Mouse (Mus musculus) testis, adult 2 months (tissue): ENCODE measurements around the gene Gm10160.

ENCODE experiments used
- CTCF ChIP-seq: fragments of 200-500 bp; IDR thresholded peaks from 2 replicates; pipeline ENCODE4 v1.5.1; 2012; ENCODE audit warnings: low read depth, mild to moderate bottlenecking, inconsistent platforms, low read length, moderate library complexity; ENCODE audit not compliant: control insufficient read depth, insufficient read depth, insufficient replicate concordance
- POLR2A ChIP-seq: fragments of 200-500 bp; IDR thresholded peaks from 2 replicates; pipeline ENCODE4 v1.6.1; 2012; ENCODE audit warnings: low read depth, mild to moderate bottlenecking, inconsistent platforms, low read length, moderate library complexity; ENCODE audit not compliant: control insufficient read depth

DNA sequence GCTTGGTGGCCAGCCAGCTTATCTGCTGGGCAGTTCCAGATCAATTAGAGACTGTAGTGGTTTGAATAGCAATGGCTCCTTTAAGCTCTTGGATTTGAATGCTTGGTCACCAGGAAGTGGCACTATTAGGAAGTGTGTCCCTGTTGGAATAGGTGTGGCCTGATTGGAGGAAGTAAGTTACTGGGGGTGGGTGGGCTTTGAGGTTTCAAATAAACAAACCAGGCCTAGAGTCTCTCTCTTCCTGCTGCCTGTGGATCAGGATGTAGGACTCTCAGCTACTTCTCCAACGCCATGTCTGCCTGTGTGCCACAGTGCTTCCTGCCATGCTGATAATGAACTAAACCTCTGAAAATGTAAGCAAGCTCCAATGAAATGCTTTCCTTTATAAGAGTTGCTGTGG is 12.6 kb downstream of the Gm10160 start:
- TF ChIP-seq CTCF (no peak), POLR2A (no peak)
